Mouse (Mus musculus): ENCODE results near the gene Snx10.

The Snx10 gene

GRCm38 (mm10) chr6:51636019-51636568 is 112.4 kb downstream of the Snx10 start:
- DNase-seq (ENCODE audit: inconsistent ontology term) = no peak

All from Muller cell, postnatal 12 days (primary cell).